Mouse (Mus musculus) midbrain, embryonic 11.5 days (tissue): ENCODE results near the gene Dnah9. TPM values are rescaled to one million over a fixed set of nuclear protein-coding genes. Genes with fewer than 3 reads are reported as not detected.
A peak's percentile ranks its signal among the peaks of the same experiment; 100 is the strongest.

Experiments
- ATAC-seq: fragments of 200-750 bp; cut with Nextera tagmentation; 2 replicates; pipeline ENCODE4 v1.8.0; 2017; ENCODE audit warnings: moderate TSS enrichment, moderate library complexity; ENCODE audit not compliant: low FRiP score
- DNase-seq: peaks from one replicate; pipeline ENCODE4 v3.0.0; 2015; ENCODE audit warnings: low spot score; ENCODE audit errors: missing footprints
- H3K27ac ChIP-seq: fragments of 300-500 bp; sonication (generic); 2 replicates; pipeline ENCODE4 v1.5.1; 2014; ENCODE audit warnings: low read depth, low read length
- H3K27me3 ChIP-seq: fragments of 300-500 bp; sonication (generic); 2 replicates; pipeline ENCODE4 v1.6.1; 2014; ENCODE audit warnings: mild to moderate bottlenecking, low read length, moderate library complexity, mixed read lengths; ENCODE audit not compliant: control insufficient read depth, insufficient read depth
- H3K36me3 ChIP-seq: fragments of 300-500 bp; sonication (generic); 2 replicates; pipeline ENCODE4 v1.6.1; 2014; ENCODE audit warnings: mild to moderate bottlenecking, low read length, moderate library complexity, mixed read lengths; ENCODE audit not compliant: control insufficient read depth, insufficient read depth
- H3K4me1 ChIP-seq: fragments of 300-500 bp; sonication (generic); 2 replicates; pipeline ENCODE4 v1.6.1; 2014; ENCODE audit warnings: low read length; ENCODE audit not compliant: control insufficient read depth, insufficient read depth
- H3K4me2 ChIP-seq: fragments of 300-500 bp; sonication (generic); 2 replicates; pipeline ENCODE4 v1.6.1; 2014; ENCODE audit warnings: mild to moderate bottlenecking, moderate library complexity
- H3K4me3 ChIP-seq: fragments of 300-500 bp; sonication (generic); 2 replicates; pipeline ENCODE4 v1.5.1; 2014; ENCODE audit warnings: low read depth, low read length
- H3K9ac ChIP-seq: fragments of 300-500 bp; sonication (generic); 2 replicates; pipeline ENCODE4 v1.6.1; 2014; ENCODE audit warnings: low read length
- H3K9me3 ChIP-seq: fragments of 300-500 bp; sonication (generic); 2 replicates; pipeline ENCODE4 v1.6.1; 2016; ENCODE audit warnings: low read length; ENCODE audit not compliant: control insufficient read depth
- WGBS: fragments of 180-500 bp; shearing (Covaris S2); extraction: QIAGEN DNeasy Blood & Tissue Kit; methylation state at CpG from one replicate; pipeline ENCODE4 v1.1.7; 2014; 5-methylcytosine and 5-hydroxymethylcytosine counted together
- polyA plus RNA-seq: library from polyadenylated mRNA; unstranded; fragments of >200 nt; fragmentation: Nextera tagmentation; extraction: Ambion mirVana; gene quantifications from 2 replicates; pipeline ENCODE4 v1.2.1, GENCODE M21; 2014

Gene Dnah9
- polyA plus RNA-seq, 1 experiment from 2014 or later, result 0.74 TPM

DNA sequence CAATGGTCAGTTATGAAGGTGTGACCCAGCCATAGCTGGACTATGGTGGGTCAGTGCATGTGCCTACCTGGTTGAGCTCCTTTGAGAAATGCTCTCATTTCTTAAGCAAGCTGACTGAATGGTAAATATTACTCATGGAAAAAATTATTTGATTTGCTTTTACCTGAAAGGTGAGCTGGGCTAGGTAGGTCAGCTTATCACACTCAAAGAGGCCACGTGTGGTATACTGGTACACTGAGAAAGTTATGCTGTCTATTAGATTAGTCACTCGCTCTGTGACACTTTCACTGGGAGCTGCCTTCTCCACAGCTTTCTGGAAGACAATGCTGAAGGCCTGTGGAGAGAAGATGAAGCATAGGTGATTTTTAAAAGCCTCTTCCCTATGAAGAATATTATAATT lies 286.9 kb downstream of the Dnah9 start:
- Histone ChIP-seq H3K9ac (no peak overlapping the region), H3K36me3 (no peaks in the 10 kb centered on the region), H3K4me2 (no peak overlapping the region), H3K9me3 (no peaks in the 10 kb centered on the region), H3K27me3 (no peaks in the 10 kb centered on the region), H3K27ac (no peak overlapping the region), H3K4me3 (no peak overlapping the region), H3K4me1 (no peaks in the 10 kb centered on the region)
- ATAC-seq, result no peak
- 94% methylated on average over 2 of the region's 2 CpGs for WGBS
- no peak for DNase-seq

DNA sequence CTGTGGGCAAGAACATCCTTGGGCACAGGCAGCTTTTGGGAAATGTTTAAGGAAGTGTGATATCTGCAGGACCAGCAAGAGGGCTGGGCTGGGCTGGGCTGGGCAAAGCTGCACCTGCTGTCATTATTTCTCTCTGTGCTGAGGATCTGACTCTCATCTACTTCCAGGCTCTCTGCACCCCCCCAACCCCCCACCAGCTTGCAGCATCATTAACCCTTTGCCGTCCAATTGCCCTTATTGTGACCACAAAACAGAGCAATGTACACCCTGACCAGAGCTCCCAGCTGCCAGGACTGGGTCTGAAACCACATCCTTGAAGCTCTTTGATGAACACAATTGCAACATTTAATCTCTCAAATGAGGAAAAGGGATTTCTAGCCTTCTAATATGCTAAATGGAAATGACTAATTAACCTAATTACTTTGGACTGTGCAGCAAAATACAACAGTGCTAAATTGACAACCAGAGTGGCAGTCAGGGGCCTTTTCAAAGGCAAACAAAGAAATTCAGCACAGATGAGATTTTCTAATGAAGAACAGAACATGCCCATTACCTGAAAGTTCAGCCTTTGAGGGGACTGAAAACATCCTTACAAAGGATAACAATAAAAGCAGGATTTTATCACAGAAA lies 291.1 kb downstream of the Dnah9 start:
- Histone ChIP-seq H3K9me3 (no peaks in the 10 kb centered on the region), H3K4me3 (no peak overlapping the region), H3K36me3 (no peaks in the 10 kb centered on the region), H3K9ac (no peak overlapping the region), H3K4me2 (no peak overlapping the region), H3K27me3 (no peaks in the 10 kb centered on the region), H3K27ac (no peak overlapping the region), H3K4me1 (no peaks in the 10 kb centered on the region)
- ATAC-seq, result no peak
- DNase-seq, result no peak
- 76% methylated on average over 1 of the region's 1 CpGs for WGBS

DNA sequence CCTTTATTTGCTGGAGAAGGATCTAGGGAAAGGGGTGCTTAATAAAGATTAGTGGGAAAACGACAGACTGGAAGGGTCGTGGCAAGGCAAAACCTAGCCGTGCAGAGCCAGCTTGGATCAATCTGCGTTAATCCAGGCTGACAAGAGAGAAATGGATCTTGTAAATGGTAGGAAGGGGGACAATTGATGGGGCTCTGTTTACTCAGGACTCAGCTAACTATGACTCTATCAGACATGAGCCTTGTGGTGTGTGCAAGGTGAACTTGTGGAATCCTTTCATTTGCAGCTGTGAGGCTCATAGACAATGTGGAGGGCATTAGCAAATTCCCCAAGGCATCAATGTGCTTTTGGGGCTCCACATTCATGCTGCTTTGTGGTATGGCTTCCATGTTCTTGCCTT lies 306.9 kb downstream of the Dnah9 start:
- Histone ChIP-seq H3K36me3 (no peaks in the 10 kb centered on the region), H3K9ac (no peak overlapping the region), H3K4me3 (no peak overlapping the region), H3K4me1 (peaks cover 6% of the 10 kb centered on the region; the same call in 1 of the 2 replicates), H3K27me3 (no peaks in the 10 kb centered on the region), H3K9me3 (no peaks in the 10 kb centered on the region), H3K4me2 (no peak overlapping the region), H3K27ac (no peak overlapping the region)
- WGBS, result 35% methylated on average over 4 of the region's 4 CpGs
- ATAC-seq (peak; percentile 46; the same call in 1 of the 2 replicates), DNase-seq (peak; percentile 60)

GRCm38 (mm10) chr11:65852066-65852465 lies 316.3 kb downstream of the Dnah9 start:
- Histone ChIP-seq H3K9me3 (no peaks in the 10 kb centered on the region), H3K9ac (no peak overlapping the region)

DNA sequence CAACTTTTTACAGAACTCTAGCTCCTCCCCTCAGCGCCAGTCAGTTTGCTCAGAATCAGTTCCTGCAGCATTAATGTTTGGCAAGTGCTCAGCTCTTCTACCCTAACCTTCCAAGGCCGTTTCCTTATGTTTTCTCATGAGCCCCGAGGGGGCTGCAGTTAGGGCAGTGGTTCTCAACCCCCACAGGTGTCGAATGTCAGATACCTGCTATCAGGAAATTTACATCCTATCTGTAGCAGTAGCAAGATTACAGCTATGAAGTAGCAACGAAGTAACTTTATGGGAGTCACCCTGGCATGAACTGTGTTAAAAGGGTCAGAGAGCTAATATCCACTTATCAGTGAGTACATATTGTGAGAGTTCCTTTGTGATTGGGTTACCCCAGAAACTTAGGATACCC lies 321.9 kb downstream of the Dnah9 start:
- no peak for ATAC-seq
- H3K9ac ChIP-seq, result no peak overlapping the region
- no peaks in the 10 kb centered on the region for H3K36me3 ChIP-seq
- DNase-seq, result no peak
- H3K4me3 ChIP-seq, result no peak overlapping the region
- H3K4me1 ChIP-seq, result no peaks in the 10 kb centered on the region
- 84% methylated on average over 5 of the region's 5 CpGs for WGBS
- no peaks in the 10 kb centered on the region for H3K27me3 ChIP-seq
- H3K4me2 ChIP-seq, result no peak overlapping the region
- no peak overlapping the region for H3K27ac ChIP-seq
- no peaks in the 10 kb centered on the region for H3K9me3 ChIP-seq

More at GRCm38 (mm10) chr11:65852066-65852465, 316.3 kb downstream of the Dnah9 start:
- peak; percentile 86 for DNase-seq
- Histone ChIP-seq H3K27ac (no peak overlapping the region), H3K4me2 (no peak overlapping the region), H3K4me1 (no peaks in the 10 kb centered on the region), H3K36me3 (no peaks in the 10 kb centered on the region), H3K27me3 (no peaks in the 10 kb centered on the region), H3K4me3 (no peak overlapping the region)
- no peak for ATAC-seq
- WGBS, result 19% methylated on average over 1 of the region's 1 CpGs

GRCm38 (mm10) chr11:65838999-65839398 lies 329.4 kb downstream of the Dnah9 start:
- WGBS, result 87% methylated on average over 8 of the region's 8 CpGs
- H3K4me1 ChIP-seq, result no peaks in the 10 kb centered on the region
- H3K4me3 ChIP-seq, result no peak overlapping the region
- H3K27ac ChIP-seq, result no peak overlapping the region
- no peaks in the 10 kb centered on the region for H3K27me3 ChIP-seq
- H3K4me2 ChIP-seq, result no peak overlapping the region
- no peaks in the 10 kb centered on the region for H3K36me3 ChIP-seq
- H3K9me3 ChIP-seq, result no peaks in the 10 kb centered on the region
- H3K9ac ChIP-seq, result no peak overlapping the region
- ATAC-seq, result no peak
- DNase-seq, result no peak

GRCm38 (mm10) chr11:65824556-65824955 lies 343.8 kb downstream of the Dnah9 start:
- Histone ChIP-seq H3K4me3 (no peak overlapping the region), H3K4me2 (no peak overlapping the region), H3K9me3 (no peaks in the 10 kb centered on the region), H3K27me3 (no peaks in the 10 kb centered on the region), H3K4me1 (no peaks in the 10 kb centered on the region), H3K36me3 (peaks cover 10% of the 10 kb centered on the region; the same call in 1 of the 2 replicates), H3K9ac (no peak overlapping the region), H3K27ac (no peak overlapping the region)
- DNase-seq (no peak), ATAC-seq (no peak)
- WGBS, result 97% methylated on average over 3 of the region's 3 CpGs

- H3K4me3 ChIP-seq, result no peak overlapping the region
- H3K4me1 ChIP-seq, result peaks cover 2% of the 10 kb centered on the region; the same call in 1 of the 2 replicates
- no peak overlapping the region for H3K9ac ChIP-seq
- H3K27me3 ChIP-seq, result no peaks in the 10 kb centered on the region
- no peaks in the 10 kb centered on the region for H3K9me3 ChIP-seq
- no peak overlapping the region for H3K4me2 ChIP-seq
- H3K27ac ChIP-seq, result no peak overlapping the region
- peak; percentile 92 for DNase-seq
- whole genome bisulfite sequencing, result 20% methylated on average over 7 of the region's 7 CpGs
- peaks cover 3% of the 10 kb centered on the region; the same call in 1 of the 2 replicates for H3K36me3 ChIP-seq
- ATAC-seq, result peak; percentile 76
Measured at GRCm38 (mm10) chr11:65820877-65821276, 347.5 kb downstream of the Dnah9 start.

GRCm38 (mm10) chr11:65820280-65820679 lies 348.1 kb downstream of the Dnah9 start:
- Histone ChIP-seq H3K9me3 (no peaks in the 10 kb centered on the region), H3K36me3 (peaks cover 3% of the 10 kb centered on the region; the same call in 1 of the 2 replicates), H3K4me3 (no peak overlapping the region), H3K27ac (no peak overlapping the region), H3K4me2 (no peak overlapping the region), H3K9ac (no peak overlapping the region), H3K4me1 (peaks cover 2% of the 10 kb centered on the region; the same call in 1 of the 2 replicates), H3K27me3 (no peaks in the 10 kb centered on the region)
- DNase-seq (peak; percentile 88), ATAC-seq (no peak)
- WGBS, result 66% methylated on average over 5 of the region's 5 CpGs
